Mouse (Mus musculus): ENCODE results near the gene Dlg3. TPM values are rescaled to one million over a fixed set of nuclear protein-coding genes. Genes with fewer than 3 reads are reported as not detected.

The Dlg3 gene
- polyA plus RNA-seq, 2 experiments = 4.2 to 27.5 TPM

DNA sequence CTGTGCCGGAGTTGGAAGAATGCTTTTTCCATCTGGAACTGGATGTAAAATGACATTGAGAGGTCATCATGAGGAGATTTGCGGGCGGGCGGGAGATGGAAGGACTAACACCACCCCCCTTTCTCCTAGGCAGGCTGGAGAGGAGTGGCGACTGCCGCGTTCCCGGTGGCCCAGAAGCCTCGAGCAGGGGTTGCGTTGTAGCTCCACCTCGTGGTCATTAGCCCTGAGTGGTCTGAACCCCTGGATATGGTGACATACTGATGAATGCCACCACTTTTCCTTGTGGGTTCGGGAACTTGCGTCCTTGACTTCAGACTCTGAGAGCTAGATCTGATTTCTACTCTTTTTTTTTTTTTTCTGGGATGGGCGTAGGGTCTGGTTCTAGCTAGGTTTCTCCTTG is 28.6 kb upstream of the Dlg3 start:
- Histone ChIP-seq H3K27ac (replicated peaks; ENCODE audit: low read depth, low read length) (no peak overlapping the region), H3K36me3 (ENCODE audit: control insufficient read depth, insufficient read depth, low read length) (no peaks in the 10 kb centered on the region), H3K4me1 (ENCODE audit: control insufficient read depth, insufficient read depth, low read length) (no peaks in the 10 kb centered on the region), H3K4me2 (replicated peaks; ENCODE audit: low read depth, low read length, severe bottlenecking) (peak overlapping the region; percentile 46), H3K4me3 (replicated peaks; ENCODE audit: low read length) (peak overlapping the region; percentile 28), H3K27me3 (ENCODE audit: control insufficient read depth, insufficient read depth, low read length) (no peaks in the 10 kb centered on the region), H3K9me3 (ENCODE audit: control insufficient read depth, low read length) (no peaks in the 10 kb centered on the region), H3K9ac (ENCODE audit: low read depth, low read length, severe bottlenecking) (no peak overlapping the region)
- DNase-seq (ENCODE audit: low spot score) (peak; percentile 63), ATAC-seq (ENCODE audit: low FRiP score, low read depth) (peak; percentile 72; the same call in 1 of the 2 replicates)
- 22% methylated on average over 14 of the region's 14 CpGs for WGBS
- no peak for TF ChIP-seq POLR2A (IDR thresholded peaks at IDR 0.05; ENCODE audit: borderline replicate concordance, extremely low read depth, insufficient read depth, insufficient read length)

GRCm38 (mm10) chrX:100739443-100739842 is 28.1 kb upstream of the Dlg3 start:
- Histone ChIP-seq H3K9ac (ENCODE audit: low read depth, low read length, severe bottlenecking) (peak overlapping the region; percentile 28), H3K9me3 (ENCODE audit: control insufficient read depth, low read length) (no peaks in the 10 kb centered on the region), H3K36me3 (ENCODE audit: control insufficient read depth, insufficient read depth, low read length) (no peaks in the 10 kb centered on the region), H3K27me3 (ENCODE audit: control insufficient read depth, insufficient read depth, low read length) (no peaks in the 10 kb centered on the region), H3K4me3 (replicated peaks; ENCODE audit: low read length) (peak overlapping the region; percentile 28), H3K27ac (replicated peaks; ENCODE audit: low read depth, low read length) (no peak overlapping the region), H3K4me2 (replicated peaks; ENCODE audit: low read depth, low read length, severe bottlenecking) (peak overlapping the region; percentile 46), H3K4me1 (ENCODE audit: control insufficient read depth, insufficient read depth, low read length) (no peaks in the 10 kb centered on the region)
- ATAC-seq (ENCODE audit: low FRiP score, low read depth) = peak; percentile 53; the same call in 1 of the 2 replicates
- no peak for DNase-seq (ENCODE audit: low spot score)
- 27% methylated on average over 10 of the region's 10 CpGs for WGBS
- TF ChIP-seq POLR2A (IDR thresholded peaks at IDR 0.05; ENCODE audit: borderline replicate concordance, extremely low read depth, insufficient read depth, insufficient read length) = no peak

GRCm38 (mm10) chrX:100740785-100741184 is 26.7 kb upstream of the Dlg3 start:
- 58% methylated on average over 6 of the region's 6 CpGs for WGBS
- H3K27ac ChIP-seq (replicated peaks; ENCODE audit: low read depth, low read length) = no peak overlapping the region
- no peak overlapping the region for H3K4me3 ChIP-seq (replicated peaks; ENCODE audit: low read length)
- H3K4me2 ChIP-seq (replicated peaks; ENCODE audit: low read depth, low read length, severe bottlenecking) = no peak overlapping the region
- no peaks in the 10 kb centered on the region for H3K36me3 ChIP-seq (ENCODE audit: control insufficient read depth, insufficient read depth, low read length)
- DNase-seq (ENCODE audit: low spot score) = no peak
- ATAC-seq (ENCODE audit: low FRiP score, low read depth) = no peak; the same call in 1 of the 2 replicates
- no peak overlapping the region for H3K9ac ChIP-seq (ENCODE audit: low read depth, low read length, severe bottlenecking)
- TF ChIP-seq POLR2A (IDR thresholded peaks at IDR 0.05; ENCODE audit: borderline replicate concordance, extremely low read depth, insufficient read depth, insufficient read length) = no peak
- no peaks in the 10 kb centered on the region for H3K27me3 ChIP-seq (ENCODE audit: control insufficient read depth, insufficient read depth, low read length)
- H3K4me1 ChIP-seq (ENCODE audit: control insufficient read depth, insufficient read depth, low read length) = no peaks in the 10 kb centered on the region
- no peaks in the 10 kb centered on the region for H3K9me3 ChIP-seq (ENCODE audit: control insufficient read depth, low read length)

DNA sequence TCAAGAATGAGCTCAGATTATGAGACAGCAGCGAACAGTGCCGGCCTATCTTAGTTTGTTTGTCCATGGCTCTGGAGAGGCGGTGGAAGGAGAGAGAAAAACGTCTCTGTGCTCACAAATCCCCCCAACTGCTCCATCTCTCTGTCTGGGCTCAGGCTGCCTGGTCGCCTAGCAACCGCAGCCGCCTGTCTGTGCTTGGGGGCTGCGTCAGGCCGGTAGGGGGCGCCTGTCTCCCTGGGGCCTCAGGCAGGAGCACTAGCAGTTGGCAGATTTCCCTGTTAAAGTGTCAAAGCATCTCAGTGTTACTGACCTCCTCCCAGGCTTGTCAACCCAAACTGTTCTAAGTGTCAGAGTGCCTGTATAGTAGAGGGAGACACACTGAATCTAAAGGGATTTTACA is 25.6 kb upstream of the Dlg3 start:
- ATAC-seq (ENCODE audit: low FRiP score, low read depth) (no peak), DNase-seq (ENCODE audit: low spot score) (no peak)
- Histone ChIP-seq H3K36me3 (ENCODE audit: control insufficient read depth, insufficient read depth, low read length) (no peaks in the 10 kb centered on the region), H3K9ac (ENCODE audit: low read depth, low read length, severe bottlenecking) (no peak overlapping the region), H3K4me2 (replicated peaks; ENCODE audit: low read depth, low read length, severe bottlenecking) (no peak overlapping the region), H3K27me3 (ENCODE audit: control insufficient read depth, insufficient read depth, low read length) (no peaks in the 10 kb centered on the region), H3K27ac (replicated peaks; ENCODE audit: low read depth, low read length) (no peak overlapping the region), H3K9me3 (ENCODE audit: control insufficient read depth, low read length) (no peaks in the 10 kb centered on the region), H3K4me3 (replicated peaks; ENCODE audit: low read length) (no peak overlapping the region), H3K4me1 (ENCODE audit: control insufficient read depth, insufficient read depth, low read length) (no peaks in the 10 kb centered on the region)
- 9% methylated on average over 10 of the region's 10 CpGs for WGBS
- TF ChIP-seq POLR2A (IDR thresholded peaks at IDR 0.05; ENCODE audit: borderline replicate concordance, extremely low read depth, insufficient read depth, insufficient read length) = no peak

DNA sequence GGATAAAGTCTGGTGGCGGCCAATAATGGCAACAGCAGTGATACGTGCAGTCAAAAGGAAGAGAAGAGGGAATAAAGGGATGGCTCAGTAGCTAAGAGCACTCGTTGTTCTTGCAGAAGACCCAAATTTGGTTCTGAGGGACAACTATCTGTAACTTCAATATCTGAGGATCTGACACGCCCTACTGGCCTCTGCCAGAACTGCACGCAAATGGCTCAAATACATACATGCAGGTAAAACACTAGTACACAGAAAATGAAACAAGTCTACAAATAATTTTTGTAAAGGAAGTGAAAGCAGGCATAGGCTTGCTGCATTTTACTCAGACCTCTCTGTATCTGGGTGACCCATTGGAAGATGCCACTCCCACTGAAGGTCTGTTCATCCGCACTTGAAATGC is 1.7 kb upstream of the Dlg3 start:
- Histone ChIP-seq H3K9me3 (ENCODE audit: control insufficient read depth, low read length) (no peaks in the 10 kb centered on the region), H3K4me2 (replicated peaks; ENCODE audit: low read depth, low read length, severe bottlenecking) (no peak overlapping the region), H3K27me3 (ENCODE audit: control insufficient read depth, insufficient read depth, low read length) (no peaks in the 10 kb centered on the region), H3K4me1 (ENCODE audit: control insufficient read depth, insufficient read depth, low read length) (no peaks in the 10 kb centered on the region), H3K4me3 (replicated peaks; ENCODE audit: low read length) (no peak overlapping the region), H3K36me3 (ENCODE audit: control insufficient read depth, insufficient read depth, low read length) (no peaks in the 10 kb centered on the region), H3K27ac (replicated peaks; ENCODE audit: low read depth, low read length) (no peak overlapping the region), H3K9ac (ENCODE audit: low read depth, low read length, severe bottlenecking) (no peak overlapping the region)
- ATAC-seq (ENCODE audit: low FRiP score, low read depth) = no peak
- 81% methylated on average over 6 of the region's 6 CpGs for WGBS
- DNase-seq (ENCODE audit: low spot score) = no peak
- TF ChIP-seq POLR2A (IDR thresholded peaks at IDR 0.05; ENCODE audit: borderline replicate concordance, extremely low read depth, insufficient read depth, insufficient read length) = no peak

Measured in limb, embryonic 14.5 days (tissue).